Mouse (Mus musculus) regulatory T cell (primary cell): ENCODE measurements at regions not wholly inside any gene's neighbourhood (a gene's known extent, or its start where the extent isn't known, plus 50 kb on each side); places are given as distances from the start of the nearest gene placed in this dataset.
"Not testable (repeated sequence)": the region's sequence is repeated elsewhere in the genome, so short reads cannot be mapped to it uniquely, and the experiment has no call there.

Experiments used
- in situ Hi-C: fragments of 300-600 bp; cut with MboI, MseI; formaldehyde crosslinking; loops from one replicate; pipeline ENCODE4 v1.15.1; 2025; ENCODE audit warnings: high pct_unique_total_duplicates

- in situ Hi-C loops: no loop called here
These were observed 57.3 kb downstream of the Cbln4 start for GRCm38 (mm10) chr2:171985813-171986572.

DNA sequence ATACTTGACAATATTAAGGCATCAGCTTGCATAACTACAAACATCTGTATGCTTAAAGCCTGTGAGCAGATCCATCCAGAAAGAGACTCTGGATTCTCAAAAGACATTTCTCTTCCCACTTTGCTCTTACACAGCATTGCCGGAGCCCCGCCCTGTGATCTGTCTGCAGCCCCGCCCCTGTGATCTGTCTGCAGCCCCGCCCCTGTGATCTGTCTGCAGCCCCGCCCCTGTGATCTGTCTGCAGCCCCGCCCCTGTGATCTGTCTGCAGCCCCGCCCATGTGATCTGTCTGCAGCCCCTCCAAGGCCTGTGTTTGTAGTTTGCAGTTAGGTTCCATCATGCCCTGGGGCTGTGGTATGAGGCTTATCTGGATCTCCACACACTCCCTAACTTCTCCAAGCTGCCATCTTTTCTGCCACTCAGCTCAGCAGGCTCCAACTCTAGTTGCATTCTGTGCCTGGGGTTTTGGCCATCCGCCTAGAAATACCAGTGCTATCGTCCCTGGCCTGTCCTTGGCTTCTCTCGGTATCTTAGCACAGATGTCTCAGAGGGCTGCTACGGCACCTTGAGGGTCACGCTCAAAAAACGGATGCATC, 73.9 kb downstream of the Cbln4 start:
- in situ Hi-C loops: no loop called here

- in situ Hi-C loops: no loop called here
These were observed 96.6 kb downstream of the Cbln4 start for GRCm38 (mm10) chr2:171946569-171947250.

- in situ Hi-C loops: no loop called here
These were observed 100.6 kb downstream of the Cbln4 start for GRCm38 (mm10) chr2:171942671-171943070.

- in situ Hi-C loops: no loop called here
These were observed 107.5 kb downstream of the Cbln4 start for GRCm38 (mm10) chr2:171935646-171936325.

DNA sequence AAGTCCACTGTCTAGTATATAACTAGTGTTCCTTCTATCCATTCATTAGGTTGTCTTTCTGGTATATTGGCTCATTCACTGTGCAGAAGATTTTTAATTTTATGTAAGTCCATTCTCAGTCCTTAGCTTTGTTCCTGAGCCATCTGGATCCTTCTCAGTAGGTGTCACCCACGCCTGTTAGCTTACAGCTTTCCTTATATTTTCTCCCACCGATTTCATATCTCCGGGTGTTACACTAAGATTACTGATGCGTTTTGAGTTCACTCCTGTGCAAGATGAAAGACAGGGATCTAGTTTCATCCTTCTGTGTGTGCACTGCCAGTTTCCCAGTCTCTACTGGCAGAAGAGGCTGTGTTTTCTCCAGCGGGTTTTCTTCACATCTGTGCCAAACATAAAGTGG, 122.3 kb downstream of the Cbln4 start:
- in situ Hi-C loops: no loop called here

DNA sequence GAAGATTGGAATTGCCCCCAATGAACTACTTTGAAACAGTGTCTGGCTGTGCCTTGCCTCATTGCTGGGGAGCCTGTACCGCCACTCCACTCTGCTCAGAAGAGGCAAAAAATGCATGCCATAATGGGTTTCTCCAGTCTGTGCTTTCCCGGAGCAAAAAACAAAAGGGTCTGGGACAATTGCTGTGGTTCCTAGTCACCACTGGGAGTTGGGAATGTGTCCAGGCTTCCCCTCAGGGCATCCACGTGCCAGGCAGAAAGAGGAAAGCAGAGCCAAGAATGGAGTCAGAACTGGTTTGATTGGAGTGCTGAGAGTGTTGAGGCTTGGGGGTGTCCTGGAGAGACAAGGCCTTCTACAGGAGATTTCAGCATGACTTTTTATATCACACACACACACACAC, 156.0 kb downstream of the Cbln4 start:
- in situ Hi-C loops: no loop called here

DNA sequence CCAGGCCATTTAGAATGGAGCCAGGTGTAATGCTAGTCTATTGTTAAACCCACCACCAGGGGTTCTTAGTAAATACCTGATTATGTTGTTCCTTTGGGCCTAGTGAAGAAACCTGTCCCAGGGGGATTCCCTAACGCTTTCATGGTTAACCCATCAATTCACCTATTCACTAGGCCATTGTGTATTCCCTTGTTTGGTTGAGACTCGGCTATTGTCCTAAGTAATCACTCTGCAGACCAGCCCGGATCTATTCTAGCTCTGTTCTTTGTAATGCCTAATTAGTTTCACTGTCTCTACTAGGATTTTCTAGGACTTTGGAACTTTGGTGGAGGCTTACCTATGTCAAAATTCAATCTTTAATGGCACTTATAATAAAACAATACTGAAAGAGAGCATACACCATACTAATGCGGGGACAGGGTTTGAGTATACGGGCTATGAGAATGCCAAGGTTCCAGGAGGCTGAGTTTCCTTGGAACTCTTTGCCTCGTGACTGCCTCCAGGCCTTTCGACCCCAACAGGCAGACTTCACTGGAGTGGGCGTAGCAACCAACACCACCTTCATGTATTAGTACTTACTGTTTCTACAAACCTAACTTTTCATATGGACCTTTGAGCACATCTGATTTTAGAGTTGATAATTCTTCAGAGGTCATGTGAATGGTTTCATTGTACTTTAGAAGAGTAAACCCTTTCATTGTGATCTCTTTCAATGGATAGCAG, 163.9 kb downstream of the Cbln4 start:
- in situ Hi-C loops: not testable (repeated sequence)

- in situ Hi-C loops: no loop called here
These were observed 175.7 kb downstream of the Cbln4 start for GRCm38 (mm10) chr2:171867550-171867949.

DNA sequence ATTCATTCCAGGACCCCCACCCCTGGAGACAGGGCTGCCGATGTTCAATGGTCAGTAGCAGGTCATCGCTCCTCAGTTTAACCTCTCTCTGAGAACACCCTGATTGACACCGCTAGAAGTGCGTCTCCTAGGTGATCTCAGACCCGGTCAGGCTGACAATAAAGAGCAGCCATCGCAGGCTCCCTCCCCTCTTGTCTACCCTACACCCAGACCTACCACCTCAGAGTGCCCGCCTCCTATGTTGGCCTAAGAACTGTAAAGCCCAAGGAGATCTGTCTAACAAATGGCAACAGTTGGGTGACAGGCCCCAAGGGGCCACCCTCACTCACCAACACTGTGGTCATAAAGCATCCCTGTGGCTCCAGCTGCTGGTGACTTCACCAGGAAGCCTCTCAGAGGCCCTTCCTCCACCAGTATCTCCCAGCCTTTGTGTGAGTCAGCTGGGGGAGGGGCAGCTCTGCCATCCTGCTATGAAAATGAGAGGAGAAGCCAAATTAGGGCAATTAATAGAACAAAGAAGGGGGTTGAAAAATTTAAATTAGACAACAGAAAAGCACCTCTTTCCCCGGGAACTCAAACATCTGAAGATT, 178.8 kb downstream of the Cbln4 start:
- in situ Hi-C loops: no loop called here

DNA sequence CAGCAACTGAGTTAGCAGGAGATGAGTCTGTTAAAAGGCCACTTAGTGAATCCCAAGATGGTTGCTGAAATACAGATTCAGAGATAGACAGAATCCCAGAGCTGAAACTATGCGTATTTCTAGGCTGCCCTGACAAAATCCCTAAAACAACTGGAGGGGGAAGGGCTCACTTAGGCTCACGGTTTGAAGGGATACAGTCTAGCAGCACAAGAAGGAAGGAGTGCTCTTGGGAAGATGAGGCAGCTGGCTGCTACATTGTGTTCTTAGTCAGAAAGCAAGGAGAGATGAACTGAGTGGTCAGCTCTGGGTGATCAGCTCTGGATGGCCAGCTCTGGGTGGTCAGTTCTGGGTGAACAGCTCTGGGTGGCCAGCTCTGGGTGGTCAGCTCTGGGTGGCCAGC, 180.6 kb downstream of the Cbln4 start:
- in situ Hi-C loops: no loop called here

- in situ Hi-C loops: no loop called here
These were observed 184.4 kb downstream of the Cbln4 start for GRCm38 (mm10) chr2:171858894-171859293.

GRCm38 (mm10) chr2:171856491-171856890, 186.8 kb downstream of the Cbln4 start:
- in situ Hi-C loops: no loop called here

- in situ Hi-C loops: no loop called here
These were observed 196.3 kb downstream of the Cbln4 start for GRCm38 (mm10) chr2:171846826-171847492.

- in situ Hi-C loops: no loop called here
These were observed 203.1 kb downstream of the Cbln4 start for GRCm38 (mm10) chr2:171840058-171840713.

- in situ Hi-C loops: no loop called here
These were observed 221.1 kb downstream of the Cbln4 start for GRCm38 (mm10) chr2:171822156-171822555.

DNA sequence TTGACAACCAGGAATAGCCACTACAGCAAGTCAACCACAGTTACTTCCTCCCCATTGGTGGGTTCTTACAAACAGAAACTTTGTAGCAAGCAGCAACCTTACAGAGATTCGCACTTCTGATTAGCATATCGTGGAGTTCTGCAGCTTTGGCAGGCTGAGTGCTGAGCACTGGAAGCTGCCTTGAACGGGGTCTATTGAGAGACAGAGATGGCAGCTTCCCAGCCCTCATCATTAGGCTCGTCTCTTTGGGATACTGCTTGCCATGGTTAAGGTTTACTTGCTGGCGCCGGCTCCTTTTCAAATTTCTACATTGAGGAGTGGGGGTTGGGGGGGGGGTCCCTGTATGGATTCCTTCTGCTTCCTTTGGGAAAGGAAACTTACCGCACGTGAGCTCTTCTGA, 224.8 kb downstream of the Cbln4 start:
- in situ Hi-C loops: no loop called here

GRCm38 (mm10) chr2:171816685-171817419, 226.4 kb downstream of the Cbln4 start:
- in situ Hi-C loops: no loop called here

- in situ Hi-C loops: no loop called here
These were observed 230.6 kb downstream of the Cbln4 start for GRCm38 (mm10) chr2:171812701-171813100.
